Mouse (Mus musculus) lung, embryonic 14.5 days (tissue): ENCODE data around the gene Slc25a19. TPM values are rescaled to one million over a fixed set of nuclear protein-coding genes. Genes with fewer than 3 reads are reported as not detected.

Source experiments
- ATAC-seq: fragments of 200-750 bp; cut with Nextera tagmentation; 2 replicates; pipeline ENCODE4 v1.8.0; 2017; ENCODE audit warnings: mild to moderate bottlenecking, moderate TSS enrichment, moderate library complexity; ENCODE audit not compliant: insufficient read depth
- DNase-seq: peaks from one replicate; pipeline ENCODE4 v3.0.0-alpha.2; 2015
- H3K27ac ChIP-seq: fragments of 300-500 bp; sonication (generic); 2 replicates; pipeline ENCODE4 v1.5.1; 2014; ENCODE audit warnings: low read depth, mild to moderate bottlenecking, moderate library complexity
- H3K27me3 ChIP-seq: fragments of 300-500 bp; sonication (generic); 2 replicates; pipeline ENCODE4 v1.6.1; 2014; ENCODE audit warnings: low read length, control low read depth; ENCODE audit not compliant: insufficient read depth
- H3K36me3 ChIP-seq: fragments of 300-500 bp; sonication (generic); 2 replicates; pipeline ENCODE4 v1.6.1; 2014; ENCODE audit warnings: control low read depth; ENCODE audit not compliant: insufficient read depth
- H3K4me1 ChIP-seq: fragments of 300-500 bp; sonication (generic); 2 replicates; pipeline ENCODE4 v1.6.1; 2014; ENCODE audit warnings: antibody characterized with exemption, control low read depth; ENCODE audit not compliant: insufficient read depth
- H3K4me2 ChIP-seq: fragments of 300-500 bp; sonication (generic); 2 replicates; pipeline ENCODE4 v1.6.1; 2014; ENCODE audit warnings: mild to moderate bottlenecking
- H3K4me3 ChIP-seq: fragments of 300-500 bp; sonication (generic); 2 replicates; pipeline ENCODE4 v1.5.1; 2014; ENCODE audit warnings: low read depth, low read length
- H3K9ac ChIP-seq: fragments of 300-500 bp; sonication (generic); 2 replicates; pipeline ENCODE4 v1.6.1; 2014
- H3K9me3 ChIP-seq: fragments of 300-500 bp; sonication (generic); 2 replicates; pipeline ENCODE4 v1.6.1; 2016; ENCODE audit warnings: low read depth, low read length, control low read depth
- CTCF ChIP-seq: IDR thresholded peaks from 2 replicates; pipeline ENCODE4 v1.5.1; 2016; ENCODE audit warnings: antibody characterized with exemption, low read depth
- WGBS: fragments of 180-500 bp; shearing (Covaris S2); extraction: QIAGEN DNeasy Blood & Tissue Kit; methylation state at CpG from one replicate; pipeline ENCODE4 v1.1.7; 2014; 5-methylcytosine and 5-hydroxymethylcytosine counted together
- polyA plus RNA-seq: library from polyadenylated mRNA; unstranded; fragments of >200 nt; fragmentation: Nextera tagmentation; extraction: Ambion mirVana; gene quantifications from 2 replicates; pipeline ENCODE4 v1.2.1, GENCODE M21; 2014

The Slc25a19 gene
- polyA plus RNA-seq, 1 experiment from 2014 or later: 18.5 TPM

GRCm38 (mm10) chr11:115634109-115634508 lies 6.0 kb upstream of the Slc25a19 start:
- Histone ChIP-seq H3K36me3 (no peaks in the 10 kb centered on the region), H3K9me3 (no peaks in the 10 kb centered on the region), H3K9ac (no peak overlapping the region), H3K27ac (no peak overlapping the region), H3K4me3 (no peak overlapping the region), H3K27me3 (no peaks in the 10 kb centered on the region), H3K4me1 (no peaks in the 10 kb centered on the region), H3K4me2 (no peak overlapping the region)
- ATAC-seq (no peak), DNase-seq (no peak)
- no peak for TF ChIP-seq CTCF
- WGBS: 38% methylated on average over 4 of the region's 4 CpGs

DNA sequence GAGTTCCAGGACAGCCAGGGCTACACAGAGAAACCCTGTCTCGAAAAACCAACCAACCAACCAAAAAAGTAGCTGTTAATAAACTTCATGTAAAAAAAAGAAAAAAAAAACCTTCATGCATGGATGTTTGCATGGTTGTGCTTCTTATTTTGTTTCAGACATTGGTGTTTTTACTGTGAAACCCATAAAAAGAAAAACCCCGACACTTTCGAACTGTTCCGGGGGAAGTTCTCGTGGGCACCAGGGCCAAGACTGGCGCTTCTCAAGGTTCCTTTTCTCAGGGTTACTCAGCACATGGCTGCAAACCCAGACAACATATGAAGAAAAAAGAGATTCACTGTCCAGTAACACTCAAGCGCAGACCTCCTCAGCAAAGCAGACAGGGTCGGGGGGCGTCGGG lies 4.8 kb upstream of the Slc25a19 start:
- DNase-seq: no peak
- WGBS: 80% methylated on average over 10 of the region's 10 CpGs
- no peaks in the 10 kb centered on the region for H3K9me3 ChIP-seq
- no peaks in the 10 kb centered on the region for H3K27me3 ChIP-seq
- H3K4me3 ChIP-seq: no peak overlapping the region
- no peaks in the 10 kb centered on the region for H3K4me1 ChIP-seq
- H3K36me3 ChIP-seq: no peaks in the 10 kb centered on the region
- no peak for ATAC-seq
- no peak for TF ChIP-seq CTCF
- H3K9ac ChIP-seq: no peak overlapping the region
- H3K4me2 ChIP-seq: no peak overlapping the region
- no peak overlapping the region for H3K27ac ChIP-seq

DNA sequence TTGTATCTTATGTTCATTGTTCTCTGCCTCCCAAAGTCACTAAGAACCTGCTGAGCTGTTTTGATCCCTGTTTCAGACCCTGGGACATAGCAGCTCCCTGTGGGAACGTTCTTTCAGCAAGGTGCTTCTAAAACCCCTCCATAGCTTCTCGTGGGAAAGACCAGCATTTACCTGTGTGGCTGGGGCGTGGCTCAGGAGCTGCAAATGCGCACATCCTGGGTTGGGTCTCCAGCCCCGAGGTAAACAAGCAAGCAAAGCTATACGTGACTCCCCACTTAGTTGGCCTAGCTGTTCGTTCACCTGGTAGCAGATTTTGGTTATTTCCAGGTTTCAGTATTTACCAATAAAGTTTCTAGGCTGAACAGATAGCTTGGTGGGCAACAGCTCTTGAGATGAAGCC lies 4.2 kb upstream of the Slc25a19 start:
- Histone ChIP-seq H3K36me3 (no peaks in the 10 kb centered on the region), H3K9ac (no peak overlapping the region), H3K4me3 (no peak overlapping the region), H3K27me3 (no peaks in the 10 kb centered on the region), H3K4me1 (no peaks in the 10 kb centered on the region), H3K27ac (no peak overlapping the region), H3K9me3 (no peaks in the 10 kb centered on the region), H3K4me2 (no peak overlapping the region)
- TF ChIP-seq CTCF: no peak
- ATAC-seq: no peak
- WGBS: 74% methylated on average over 7 of the region's 7 CpGs
- no peak for DNase-seq

DNA sequence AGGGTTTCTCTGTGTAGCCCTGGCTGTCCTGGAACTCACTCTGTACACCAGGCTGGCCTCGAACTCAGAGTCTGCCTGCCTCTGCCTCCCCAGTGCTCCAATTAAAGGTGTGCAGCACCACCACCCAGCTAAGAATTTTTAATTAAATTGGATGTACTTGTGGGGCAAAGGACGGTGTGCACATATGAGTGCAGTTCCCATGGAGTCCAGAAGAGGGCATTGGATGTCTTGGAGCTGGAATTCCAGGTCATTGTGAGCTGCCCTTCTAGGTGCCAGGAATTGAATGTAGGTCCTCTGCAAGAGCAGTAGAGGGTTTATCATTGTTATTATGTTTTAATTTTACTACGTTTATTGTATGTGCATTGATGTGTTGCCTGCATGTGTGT lies 3.4 kb upstream of the Slc25a19 start:
- TF ChIP-seq CTCF: peak; percentile 72
- Histone ChIP-seq H3K9ac (no peak overlapping the region), H3K9me3 (no peaks in the 10 kb centered on the region), H3K4me2 (peak overlapping the region; percentile 18; the same call in 1 of the 2 replicates), H3K4me3 (no peak overlapping the region), H3K27me3 (no peaks in the 10 kb centered on the region), H3K27ac (peak overlapping the region; percentile 15; the same call in 1 of the 2 replicates), H3K36me3 (no peaks in the 10 kb centered on the region), H3K4me1 (no peaks in the 10 kb centered on the region)
- peak; percentile 70 for DNase-seq
- 10% methylated on average over 3 of the region's 3 CpGs for WGBS
- ATAC-seq: no peak

DNA sequence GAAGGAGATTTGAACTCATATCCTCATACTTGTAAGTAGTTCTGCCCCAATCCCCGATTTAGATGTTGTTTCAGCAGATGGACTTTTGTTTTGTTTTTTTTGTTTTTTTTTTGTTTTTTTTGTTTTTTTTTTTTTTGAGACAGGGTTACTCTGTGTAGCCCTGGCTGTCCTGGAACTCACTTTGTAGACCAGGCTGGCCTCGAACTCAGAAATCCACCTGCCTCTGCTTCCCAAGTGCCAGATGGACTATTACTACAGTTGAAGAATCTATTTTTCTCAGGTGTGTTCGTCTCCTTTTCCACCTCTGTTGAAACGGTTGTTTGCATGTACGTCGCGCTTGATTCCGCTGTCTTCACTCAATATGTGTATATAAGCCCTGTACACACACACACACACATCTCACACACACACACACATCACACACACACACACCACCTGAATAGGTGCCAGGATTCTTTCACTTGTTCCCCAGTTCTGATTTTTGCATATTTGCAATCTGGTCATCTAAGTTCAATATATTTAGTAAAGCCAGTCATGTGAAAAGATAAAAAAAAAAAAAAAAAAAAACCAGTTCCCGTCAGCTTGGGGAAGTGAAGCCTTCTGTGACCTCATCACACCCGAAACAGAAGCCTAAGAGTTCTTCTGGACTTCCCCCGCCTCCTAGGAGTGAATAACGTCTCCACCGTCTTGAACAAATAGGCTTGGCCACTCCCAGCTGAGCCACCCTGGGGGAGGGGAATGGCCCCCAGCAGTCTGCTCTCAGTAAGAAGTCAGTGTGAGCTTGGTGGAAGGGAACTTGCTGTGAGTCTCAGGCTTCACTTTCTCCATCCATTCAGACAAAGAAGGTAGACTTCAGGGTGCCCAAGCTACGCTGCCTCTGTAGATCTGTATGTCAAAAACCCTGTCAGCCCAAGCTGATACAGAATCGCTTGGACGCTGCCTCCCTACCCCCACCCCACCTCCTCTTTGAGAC lies 2.7 kb upstream of the Slc25a19 start:
- DNase-seq (peak; percentile 50), ATAC-seq (no peak)
- TF ChIP-seq CTCF: no peak
- no peaks in the 10 kb centered on the region for H3K9me3 ChIP-seq
- no peaks in the 10 kb centered on the region; the same call in 1 of the 2 replicates for H3K4me1 ChIP-seq
- H3K36me3 ChIP-seq: no peaks in the 10 kb centered on the region
- H3K27me3 ChIP-seq: no peaks in the 10 kb centered on the region
- 0 out of 2 replicates have a peak overlapping the region, but pooled peaks have one; percentile 10 for H3K9ac ChIP-seq
- peak overlapping the region; percentile 15; the same call in 1 of the 2 replicates for H3K27ac ChIP-seq
- peak overlapping the region; percentile 18; the same call in 1 of the 2 replicates for H3K4me2 ChIP-seq
- WGBS: 36% methylated on average over 16 of the region's 16 CpGs
- no peak overlapping the region for H3K4me3 ChIP-seq

DNA sequence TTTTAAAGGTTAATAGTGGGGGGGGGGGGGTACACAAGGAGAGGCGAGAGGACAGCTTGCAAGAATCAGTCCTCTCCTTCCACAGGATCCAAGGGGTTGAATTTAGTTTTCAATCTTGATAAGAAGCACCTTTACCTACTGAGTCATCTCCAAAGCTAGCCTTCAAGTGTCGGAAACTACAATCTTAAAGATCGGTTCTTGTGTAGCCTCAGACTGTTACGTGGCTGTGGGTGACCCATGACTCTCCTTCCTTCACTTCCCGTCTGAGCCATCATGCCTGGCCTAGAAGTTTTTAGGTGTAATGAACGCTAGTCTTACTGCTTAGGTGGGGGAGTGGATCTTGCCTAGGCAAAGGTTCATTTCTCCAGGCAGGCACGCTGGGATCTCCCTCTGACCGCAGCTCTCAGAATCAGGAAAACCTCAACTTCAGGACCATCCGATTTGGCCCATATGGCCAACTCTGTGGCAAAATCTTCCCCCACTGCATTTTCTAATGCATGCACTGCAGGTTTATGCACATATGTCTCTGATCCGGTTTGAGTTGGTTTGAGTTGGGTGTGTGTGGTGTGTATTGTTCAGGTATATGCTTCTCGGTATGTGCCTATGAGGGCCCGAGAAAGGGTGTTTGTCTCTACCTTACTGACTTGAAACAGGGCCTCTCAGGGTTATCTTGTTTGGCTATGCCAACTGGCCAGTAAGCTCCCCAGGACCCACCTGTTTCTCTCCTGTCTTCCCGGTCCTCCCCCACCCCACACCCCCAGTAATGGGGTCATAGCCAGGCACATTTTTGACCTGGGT lies 1.8 kb upstream of the Slc25a19 start:
- H3K9me3 ChIP-seq: no peaks in the 10 kb centered on the region
- 82% methylated on average over 13 of the region's 13 CpGs for WGBS
- no peak for TF ChIP-seq CTCF

More for the DNA sequence above, 1.8 kb upstream of the Slc25a19 start:
- no peak for ATAC-seq
- Histone ChIP-seq H3K9ac (no peak overlapping the region), H3K4me3 (no peak overlapping the region), H3K36me3 (no peaks in the 10 kb centered on the region), H3K27me3 (no peaks in the 10 kb centered on the region), H3K4me1 (no peaks in the 10 kb centered on the region; the same call in 1 of the 2 replicates), H3K27ac (no peak overlapping the region), H3K4me2 (no peak overlapping the region)
- DNase-seq: no peak
